Mouse (Mus musculus) E14TG2a.4 (cell line): ENCODE results near the gene Ces1c.

Experiments
- H3K27me3 ChIP-seq: 2 replicates; pipeline ENCODE4 v1.6.1; 2014; ENCODE audit warnings: low read length, control low read depth; ENCODE audit not compliant: insufficient read depth
- H3K36me3 ChIP-seq: 2 replicates; pipeline ENCODE4 v1.6.1; 2014; ENCODE audit warnings: low read length, control low read depth; ENCODE audit not compliant: insufficient read depth
- H3K4me1 ChIP-seq: replicated peaks from 2 replicates; pipeline ENCODE4 v1.6.1; 2014; ENCODE audit warnings: low read depth, low read length, control low read depth
- H3K4me3 ChIP-seq: replicated peaks from 2 replicates; pipeline ENCODE4 v1.5.1; 2014; ENCODE audit warnings: mild to moderate bottlenecking, low read length
- H3K9me3 ChIP-seq: 2 replicates; pipeline ENCODE4 v1.6.1; 2014; ENCODE audit warnings: low read length, control low read depth
- CTCF ChIP-seq: conservative IDR thresholded peaks from 2 replicates; pipeline ENCODE4 v1.5.1; 2014; ENCODE audit warnings: low read length
- NANOG ChIP-seq: IDR thresholded peaks from 2 replicates; pipeline ENCODE4 v1.6.1; 2014; ENCODE audit warnings: borderline replicate concordance, low read length, mixed read lengths
- POU5F1 ChIP-seq: IDR thresholded peaks from 2 replicates; pipeline ENCODE4 v1.6.1; 2014; ENCODE audit warnings: low read length, borderline replicate concordance

The Ces1c gene

GRCm38 (mm10) chr8:93131233-93131980, at the start of gene Ces1c:
Gene Ces1c, minus strand, starts transcription at chr8:93131283.
- Histone ChIP-seq H3K9me3 (no peaks in the 10 kb centered on the region), H3K27me3 (no peaks in the 10 kb centered on the region), H3K36me3 (no peaks in the 10 kb centered on the region), H3K4me3 (no peak within 1 kb of the TSS), H3K4me1 (no peaks in the 10 kb centered on the region)
- TF ChIP-seq POU5F1 (no peak), NANOG (no peak), CTCF (no peak)

GRCm38 (mm10) chr8:93180581-93181129, 49.6 kb upstream of the Ces1c start:
- TF ChIP-seq POU5F1 (no peak), CTCF (no peak), NANOG (no peak)

DNA sequence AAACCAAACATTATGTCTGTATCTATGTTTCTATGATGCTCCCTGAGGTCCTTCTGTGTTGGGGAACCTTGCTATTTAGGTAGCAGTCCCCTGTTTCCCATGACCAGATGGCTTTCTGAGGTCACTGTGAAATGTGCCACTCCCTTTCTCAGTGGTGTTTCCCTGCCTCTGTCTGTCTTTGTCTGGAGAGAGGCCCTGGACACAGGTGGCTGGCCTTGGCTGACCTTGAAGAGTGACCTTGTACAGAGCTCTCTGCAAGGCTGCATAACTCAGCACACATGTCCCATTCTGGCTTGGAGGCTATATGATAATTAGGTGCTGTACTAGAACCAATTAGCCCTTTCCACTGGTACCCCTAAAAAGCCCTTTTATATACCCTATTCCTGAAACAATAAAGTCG, 45.5 kb upstream of the Ces1c start:
- Histone ChIP-seq H3K9me3 (no peaks in the 10 kb centered on the region), H3K4me3 (no peak overlapping the region), H3K36me3 (no peaks in the 10 kb centered on the region), H3K4me1 (peaks cover 12% of the 10 kb centered on the region), H3K27me3 (no peaks in the 10 kb centered on the region)
- TF ChIP-seq POU5F1 = no peak
- TF ChIP-seq CTCF = no peak
- no peak for TF ChIP-seq NANOG

More at GRCm38 (mm10) chr8:93180581-93181129, 49.6 kb upstream of the Ces1c start:
- Histone ChIP-seq H3K27me3 (no peaks in the 10 kb centered on the region), H3K36me3 (no peaks in the 10 kb centered on the region), H3K9me3 (no peaks in the 10 kb centered on the region), H3K4me1 (peaks cover 12% of the 10 kb centered on the region), H3K4me3 (no peak overlapping the region)

GRCm38 (mm10) chr8:93174554-93174953, 43.5 kb upstream of the Ces1c start:
- H3K36me3 ChIP-seq = no peaks in the 10 kb centered on the region
- no peaks in the 10 kb centered on the region for H3K9me3 ChIP-seq
- TF ChIP-seq CTCF (no peak), POU5F1 (no peak), NANOG (no peak)
- no peaks in the 10 kb centered on the region for H3K27me3 ChIP-seq
- H3K4me1 ChIP-seq = peaks cover 12% of the 10 kb centered on the region
- H3K4me3 ChIP-seq = no peak overlapping the region

- TF ChIP-seq NANOG = no peak
- TF ChIP-seq CTCF = no peak
- no peak for TF ChIP-seq POU5F1
- Histone ChIP-seq H3K4me1 (peaks cover 11% of the 10 kb centered on the region), H3K27me3 (no peaks in the 10 kb centered on the region), H3K36me3 (no peaks in the 10 kb centered on the region), H3K9me3 (no peaks in the 10 kb centered on the region), H3K4me3 (no peak overlapping the region)
Measured at GRCm38 (mm10) chr8:93171846-93172590, 40.9 kb upstream of the Ces1c start.

DNA sequence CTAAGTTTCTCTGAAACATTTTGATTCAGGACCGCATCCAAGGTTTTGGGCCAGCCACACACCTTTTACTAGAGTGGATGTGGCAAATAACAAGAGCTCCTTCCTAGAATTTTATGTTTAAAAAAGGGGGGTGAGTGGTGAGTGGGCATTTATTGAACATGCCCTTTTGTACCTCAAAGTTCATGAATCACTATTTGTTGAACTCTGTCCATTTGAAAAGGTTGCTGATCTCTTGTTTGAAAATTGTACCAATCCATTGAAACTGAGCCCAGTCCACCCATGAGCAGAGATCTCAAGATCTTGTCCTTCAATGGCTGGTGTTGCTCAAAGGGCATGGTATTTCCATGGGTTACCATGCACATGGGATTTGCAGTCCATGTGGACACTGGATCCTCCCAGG, 32.3 kb upstream of the Ces1c start:
- H3K9me3 ChIP-seq = no peaks in the 10 kb centered on the region

DNA sequence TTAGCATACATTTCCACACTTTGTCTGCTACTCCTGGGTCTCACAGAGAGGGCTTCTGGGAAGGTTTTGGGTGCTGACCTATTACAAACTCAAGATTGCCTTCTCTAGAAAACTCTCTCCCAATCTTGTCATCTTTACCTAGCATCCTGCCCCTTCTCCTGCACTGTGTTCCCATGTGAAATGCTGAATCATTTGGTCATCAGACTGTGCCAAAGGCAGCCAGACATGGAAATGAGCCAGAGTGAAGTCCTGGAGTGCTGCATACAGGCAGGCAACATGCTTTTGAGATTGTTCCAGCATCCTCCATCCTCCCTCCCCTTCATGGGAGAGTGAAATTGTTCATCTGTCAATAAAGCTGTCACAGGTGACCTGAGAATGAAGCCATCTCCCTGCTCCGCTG, 20.3 kb upstream of the Ces1c start:
- Histone ChIP-seq H3K27me3 (no peaks in the 10 kb centered on the region), H3K9me3 (no peaks in the 10 kb centered on the region), H3K4me3 (no peak overlapping the region), H3K36me3 (no peaks in the 10 kb centered on the region), H3K4me1 (0 out of 2 replicates have a peak, but pooled peaks cover 4% of the 10 kb centered on the region)
- no peak for TF ChIP-seq NANOG
- TF ChIP-seq CTCF = no peak
- TF ChIP-seq POU5F1 = no peak

More for the DNA sequence above, 32.3 kb upstream of the Ces1c start:
- Histone ChIP-seq H3K36me3 (no peaks in the 10 kb centered on the region), H3K4me1 (no peaks in the 10 kb centered on the region), H3K27me3 (no peaks in the 10 kb centered on the region), H3K4me3 (no peak overlapping the region)
- TF ChIP-seq POU5F1 (no peak), CTCF (no peak), NANOG (no peak)

DNA sequence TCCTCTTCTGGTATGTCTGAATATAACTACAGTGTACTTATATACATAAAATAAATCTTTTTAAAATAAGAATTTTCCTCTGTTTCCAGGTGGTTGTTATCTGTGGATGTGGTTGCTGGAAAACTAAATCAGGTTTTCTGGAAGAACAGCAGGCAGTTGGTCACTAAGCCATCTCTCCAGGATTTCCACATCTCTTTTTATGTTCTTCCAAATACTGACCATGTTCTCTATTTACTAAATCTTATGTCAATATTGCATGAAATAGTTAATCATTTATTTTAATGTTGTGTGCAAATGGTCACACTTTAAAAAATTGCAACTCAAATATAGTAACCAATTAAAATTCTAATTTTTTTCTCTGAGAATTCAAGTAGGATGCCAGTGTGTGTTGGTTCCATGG, 16.2 kb upstream of the Ces1c start:
- Histone ChIP-seq H3K27me3 (no peaks in the 10 kb centered on the region), H3K4me1 (no peaks in the 10 kb centered on the region), H3K4me3 (no peak overlapping the region), H3K9me3 (no peaks in the 10 kb centered on the region), H3K36me3 (no peaks in the 10 kb centered on the region)
- no peak for TF ChIP-seq CTCF
